Mouse (Mus musculus) myocyte (in vitro differentiated cells): ENCODE results near the gene Clip1. TPM values are rescaled to one million over a fixed set of nuclear protein-coding genes. Genes with fewer than 3 reads are reported as not detected.

Experiments
- H3K27me3 ChIP-seq: one replicate; pipeline ENCODE4 v1.6.1; 2011; ENCODE audit not compliant: control insufficient read depth, insufficient read depth, insufficient read length
- H3K36me3 ChIP-seq: one replicate; pipeline ENCODE4 v1.6.1; 2011; ENCODE audit not compliant: control insufficient read depth, insufficient read depth
- H3K4me2 ChIP-seq: one replicate; pipeline ENCODE4 v1.6.1; 2011; ENCODE audit warnings: low read depth, control low read depth
- H3K4me3 ChIP-seq: one replicate; pipeline ENCODE4 v1.5.1; 2011; ENCODE audit warnings: mild to moderate bottlenecking, control low read depth, moderate library complexity
- H3K79me2 ChIP-seq: one replicate; pipeline ENCODE4 v1.6.1; 2011; ENCODE audit not compliant: control insufficient read depth, insufficient read depth
- H3ac ChIP-seq: one replicate; pipeline ENCODE4 v1.6.1; 2011; ENCODE audit not compliant: control insufficient read depth, insufficient read length
- CEBPB ChIP-seq: IDR thresholded peaks from 2 replicates; pipeline ENCODE4 v1.6.1; 2011; ENCODE audit warnings: mild to moderate bottlenecking, moderate library complexity; ENCODE audit not compliant: poor library complexity, insufficient read depth, severe bottlenecking
- E2F4 ChIP-seq: IDR thresholded peaks from one replicate; pipeline ENCODE4 v1.6.1; 2011; ENCODE audit warnings: mild to moderate bottlenecking, control low read depth, moderate library complexity; ENCODE audit not compliant: insufficient read depth
- MAX ChIP-seq: IDR thresholded peaks from one replicate; pipeline ENCODE4 v1.6.1; 2011; ENCODE audit warnings: low read depth, mild to moderate bottlenecking, control low read depth
- MYOD1 ChIP-seq, 3 experiments: IDR thresholded peaks; one replicate each; pipeline ENCODE4 v1.6.1; 2011; ENCODE audit warnings: control low read depth in 2 of 3, low read depth in 2 of 3, mild to moderate bottlenecking in 2 of 3, moderate library complexity in 1 of 3; ENCODE audit not compliant: insufficient read length in 2 of 3, control insufficient read depth in 1 of 3
- MYOG ChIP-seq, 3 experiments: IDR thresholded peaks; one replicate each; pipeline ENCODE4 v1.6.1; 2011; ENCODE audit warnings: control low read depth in 2 of 3, low read depth in 2 of 3, mild to moderate bottlenecking in 2 of 3; ENCODE audit not compliant: insufficient read length in 2 of 3, control insufficient read depth in 1 of 3, insufficient read depth in 1 of 3
- POLR2A ChIP-seq: IDR thresholded peaks from one replicate; pipeline ENCODE4 v1.6.1; 2011; ENCODE audit warnings: low read depth, mild to moderate bottlenecking, control low read depth, moderate library complexity; ENCODE audit not compliant: insufficient read length
- POLR2AphosphoS2 ChIP-seq: IDR thresholded peaks from one replicate; pipeline ENCODE4 v1.6.1; 2011; ENCODE audit warnings: low read depth, control low read depth; ENCODE audit not compliant: insufficient read length
- REST ChIP-seq: IDR thresholded peaks from one replicate; pipeline ENCODE4 v1.6.1; 2011; ENCODE audit warnings: mild to moderate bottlenecking, control low read depth, moderate library complexity; ENCODE audit not compliant: insufficient read depth, insufficient read length
- SRF ChIP-seq: IDR thresholded peaks from one replicate; pipeline ENCODE4 v1.6.1; 2011; ENCODE audit warnings: low read depth; ENCODE audit not compliant: control insufficient read depth, insufficient read length
- TCF12 ChIP-seq: IDR thresholded peaks from one replicate; pipeline ENCODE4 v1.6.1; 2011; ENCODE audit warnings: mild to moderate bottlenecking, control low read depth; ENCODE audit not compliant: poor library complexity, insufficient read depth, severe bottlenecking
- TCF3 ChIP-seq: IDR thresholded peaks from one replicate; pipeline ENCODE4 v1.6.1; 2011; ENCODE audit warnings: low read depth, control low read depth; ENCODE audit not compliant: insufficient read length
- USF1 ChIP-seq: IDR thresholded peaks from one replicate; pipeline ENCODE4 v1.6.1; 2011; ENCODE audit warnings: low read depth, mild to moderate bottlenecking, control low read depth, moderate library complexity
- polyA plus RNA-seq: library from polyadenylated mRNA; unstranded; fragments of >200 nt; fragmentation: generic; extraction: Trizol; gene quantifications from one replicate; pipeline ENCODE4 v1.2.1, GENCODE M21; 2012; ENCODE audit warnings: missing spikeins

The Clip1 gene
- polyA plus RNA-seq, 1 experiment = 17.5 TPM

GRCm38 (mm10) chr5:123556451-123556850 lies 128.0 kb downstream of the Clip1 start:
- Histone ChIP-seq H3K4me3 (no peak overlapping the region), H3ac (no peak overlapping the region), H3K36me3 (no peaks in the 10 kb centered on the region), H3K79me2 (no peaks in the 10 kb centered on the region), H3K4me2 (no peak overlapping the region), H3K27me3 (no peaks in the 10 kb centered on the region)
- no peak for TF ChIP-seq POLR2A
- no peak for TF ChIP-seq TCF3
- TF ChIP-seq TCF12 = no peak
- no peak for TF ChIP-seq POLR2AphosphoS2
- TF ChIP-seq SRF = no peak
- TF ChIP-seq REST = no peak
- TF ChIP-seq MAX = no peak
- no peak for TF ChIP-seq MYOG (IDR thresholded peaks at IDR 0.05; ENCODE audit: control insufficient read depth in 1 of 3, insufficient read depth in 1 of 3, insufficient read length in 2 of 3, low read depth in 2 of 3)
- TF ChIP-seq CEBPB = no peak
- TF ChIP-seq USF1 = no peak
- no peak for TF ChIP-seq E2F4
- TF ChIP-seq MYOD1 (IDR thresholded peaks at IDR 0.05; ENCODE audit: control insufficient read depth in 1 of 3, insufficient read length in 2 of 3, low read depth in 2 of 3) = no peak

- Histone ChIP-seq H3K27me3 (no peaks in the 10 kb centered on the region), H3ac (no peak overlapping the region), H3K4me2 (no peak overlapping the region), H3K79me2 (no peaks in the 10 kb centered on the region), H3K36me3 (no peaks in the 10 kb centered on the region), H3K4me3 (no peak overlapping the region)
- TF ChIP-seq MYOD1 (IDR thresholded peaks at IDR 0.05; ENCODE audit: control insufficient read depth in 1 of 3, insufficient read length in 2 of 3, low read depth in 2 of 3) (no peak), MAX (no peak), POLR2AphosphoS2 (no peak), TCF12 (no peak), USF1 (no peak), SRF (no peak), MYOG (IDR thresholded peaks at IDR 0.05; ENCODE audit: control insufficient read depth in 1 of 3, insufficient read depth in 1 of 3, insufficient read length in 2 of 3, low read depth in 2 of 3) (no peak)
These were observed 128.7 kb downstream of the Clip1 start for GRCm38 (mm10) chr5:123555693-123556092.

DNA sequence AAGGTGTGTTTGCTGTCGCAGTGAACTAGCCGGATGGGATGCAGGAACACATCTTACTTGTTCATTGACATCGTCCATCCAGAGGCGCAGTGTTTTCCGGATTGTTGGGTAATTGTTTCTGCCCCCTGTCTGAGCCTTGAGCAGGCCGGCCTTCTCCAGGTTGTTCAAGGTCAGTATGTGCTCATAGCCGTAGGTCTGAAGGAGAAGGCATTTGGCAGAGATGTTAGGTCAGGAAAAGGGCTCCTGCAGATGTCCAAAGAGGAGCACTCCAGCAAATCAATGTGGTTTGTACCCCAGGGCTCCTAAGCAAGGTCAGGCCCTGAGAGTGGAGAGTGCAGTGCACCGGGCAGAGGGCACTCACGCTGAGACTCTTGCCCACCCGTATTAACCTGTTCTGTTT lies 150.6 kb downstream of the Clip1 start:
- no peak overlapping the region for H3K4me2 ChIP-seq
- H3K79me2 ChIP-seq = no peaks in the 10 kb centered on the region
- H3K27me3 ChIP-seq = no peaks in the 10 kb centered on the region
- no peak overlapping the region for H3K4me3 ChIP-seq
- TF ChIP-seq SRF (no peak), MYOD1 (IDR thresholded peaks at IDR 0.05; ENCODE audit: control insufficient read depth in 1 of 3, insufficient read length in 2 of 3, low read depth in 2 of 3) (no peak)
- no peak overlapping the region for H3ac ChIP-seq
- H3K36me3 ChIP-seq = peaks cover 26% of the 10 kb centered on the region

DNA sequence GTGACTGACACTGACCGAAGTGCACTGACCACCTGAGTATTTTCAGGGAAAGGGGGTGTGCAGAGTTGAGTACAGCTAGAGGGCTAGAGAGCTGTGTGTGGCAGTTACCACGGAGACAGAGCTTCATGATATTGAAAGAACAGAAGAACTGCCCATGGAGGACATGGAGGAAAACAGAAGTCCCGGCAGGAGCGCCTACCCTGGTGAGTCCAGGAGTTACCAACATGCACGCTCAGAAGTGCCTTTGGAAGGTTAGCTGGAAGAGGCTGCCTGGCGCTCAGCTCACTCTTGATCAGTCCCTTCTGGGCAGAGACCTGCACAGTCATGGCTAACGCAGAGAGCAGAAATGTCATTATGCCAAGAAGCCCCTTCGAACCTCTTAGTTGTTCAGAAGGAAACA lies 154.4 kb downstream of the Clip1 start:
- TF ChIP-seq TCF3 (no peak), USF1 (no peak), MYOG (IDR thresholded peaks at IDR 0.05; ENCODE audit: control insufficient read depth in 1 of 3, insufficient read depth in 1 of 3, insufficient read length in 2 of 3, low read depth in 2 of 3) (no peak), POLR2AphosphoS2 (no peak), E2F4 (no peak), POLR2A (no peak), SRF (no peak), MAX (no peak), MYOD1 (IDR thresholded peaks at IDR 0.05; ENCODE audit: control insufficient read depth in 1 of 3, insufficient read length in 2 of 3, low read depth in 2 of 3) (no peak), CEBPB (no peak), TCF12 (no peak), REST (no peak)
- peaks cover 2% of the 10 kb centered on the region for H3K36me3 ChIP-seq

GRCm38 (mm10) chr5:123528641-123529040 lies 155.8 kb downstream of the Clip1 start:
- Histone ChIP-seq H3K27me3 (no peaks in the 10 kb centered on the region), H3ac (no peak overlapping the region), H3K4me3 (no peak overlapping the region), H3K36me3 (no peaks in the 10 kb centered on the region), H3K4me2 (no peak overlapping the region), H3K79me2 (no peaks in the 10 kb centered on the region)
- TF ChIP-seq POLR2A (no peak), USF1 (no peak), REST (no peak), MYOG (IDR thresholded peaks at IDR 0.05; ENCODE audit: control insufficient read depth in 1 of 3, insufficient read depth in 1 of 3, insufficient read length in 2 of 3, low read depth in 2 of 3) (no peak), MYOD1 (IDR thresholded peaks at IDR 0.05; ENCODE audit: control insufficient read depth in 1 of 3, insufficient read length in 2 of 3, low read depth in 2 of 3) (no peak), MAX (no peak), POLR2AphosphoS2 (no peak), CEBPB (no peak), SRF (no peak), TCF12 (no peak), TCF3 (no peak), E2F4 (no peak)

More for the DNA sequence above, 154.4 kb downstream of the Clip1 start:
- no peak overlapping the region for H3K4me3 ChIP-seq
- H3K79me2 ChIP-seq = no peaks in the 10 kb centered on the region
- no peak overlapping the region for H3ac ChIP-seq
- no peaks in the 10 kb centered on the region for H3K27me3 ChIP-seq
- no peak overlapping the region for H3K4me2 ChIP-seq

Other genes starting within 250 kb of the Clip1 start
- not detected for gene Lrrc43, start 195.3 kb downstream of the Clip1 start, polyA plus RNA-seq
- not detected for gene Il31, start 195.1 kb downstream of the Clip1 start, polyA plus RNA-seq
- gene B3gnt4, start 174.2 kb downstream of the Clip1 start, polyA plus RNA-seq = 0.05 TPM
- gene Diablo, start 160.4 kb downstream of the Clip1 start, polyA plus RNA-seq = 54.2 TPM
- not detected for gene Gm49027, start 159.1 kb downstream of the Clip1 start, polyA plus RNA-seq
- 18.7 TPM for gene Vps33a, start 111.6 kb downstream of the Clip1 start, polyA plus RNA-seq
- 9.7 TPM for gene Zcchc8, start 36.5 kb upstream of the Clip1 start, polyA plus RNA-seq
- gene Rsrc2, start 64.8 kb upstream of the Clip1 start, polyA plus RNA-seq = 18.4 TPM
- gene Kntc1, start 65.1 kb upstream of the Clip1 start, polyA plus RNA-seq = 6.5 TPM
- gene Hcar2, start 180.9 kb upstream of the Clip1 start, polyA plus RNA-seq = not detected
- gene Hcar1, start 195.4 kb upstream of the Clip1 start, polyA plus RNA-seq = not detected
- 38.0 TPM for gene Denr, start 222.6 kb upstream of the Clip1 start, polyA plus RNA-seq
- gene Gm43518, start 242.8 kb upstream of the Clip1 start, polyA plus RNA-seq = not detected
- gene Ccdc62, start 246.1 kb upstream of the Clip1 start, polyA plus RNA-seq = 4.7 TPM